ENCODE assay signal across 17 mouse cellular contexts in the genomic region with DNA sequence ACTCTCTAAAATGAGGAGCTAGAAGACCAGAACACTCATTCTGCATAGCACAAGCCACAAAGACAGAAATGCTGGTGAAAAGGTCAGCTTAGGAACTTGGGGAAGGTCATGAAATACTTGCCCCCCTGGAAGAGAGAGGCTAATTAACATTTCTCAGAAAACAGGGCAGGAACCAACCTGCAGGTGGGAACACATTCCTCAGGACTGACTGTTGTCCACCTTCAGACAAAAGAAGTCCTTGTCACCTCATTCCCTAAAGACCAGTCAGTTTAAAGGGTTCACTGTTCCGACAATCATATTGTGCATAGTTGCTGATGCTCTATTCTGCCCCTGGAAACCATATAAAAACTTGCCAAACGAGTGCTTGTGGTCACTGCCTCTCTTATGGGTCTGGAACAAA.
"Had no signal": no experiment of that assay in that cellular context is flagged by ENCODE, and none has a peak within 500 bp of the region (broad histone marks: within the 10 kb centered on the region; RNA-seq: fewer than 3 reads in every experiment).

No protein-coding gene starts in this region.

- DNase-seq: lung, adult 2 months; lung, postnatal 14 days; lung, postnatal 36 days; right cerebral cortex, postnatal 14 days; thymus, adult 2 months; thymus, postnatal 25 days; thymus, postnatal 4 days had no signal

- H3K4me1 ChIP-seq: lung, embryonic 15.5 days; megakaryocyte, embryonic 14.5 days; midbrain, embryonic 13.5 days; midbrain, embryonic 15.5 days; neural tube, embryonic 12.5 days; stomach, embryonic 15.5 days had no signal

- H3K27me3 ChIP-seq: lung, embryonic 15.5 days; megakaryocyte, embryonic 14.5 days; midbrain, embryonic 13.5 days; midbrain, embryonic 15.5 days; neural tube, embryonic 12.5 days; stomach, embryonic 15.5 days had no signal

- H3K9ac ChIP-seq: lung, embryonic 15.5 days; midbrain, embryonic 13.5 days; midbrain, embryonic 15.5 days; neural tube, embryonic 12.5 days; stomach, embryonic 15.5 days had no signal

- H3K36me3 ChIP-seq: lung, embryonic 15.5 days; midbrain, embryonic 13.5 days; midbrain, embryonic 15.5 days; neural tube, embryonic 12.5 days; stomach, embryonic 15.5 days had no signal

- ATAC-seq: lung, postnatal 0 days; midbrain, embryonic 13.5 days; midbrain, embryonic 15.5 days had no signal

- H3K4me3 ChIP-seq: lung, embryonic 15.5 days; megakaryocyte, embryonic 14.5 days; midbrain, embryonic 13.5 days; midbrain, embryonic 15.5 days; neural tube, embryonic 12.5 days; stomach, embryonic 15.5 days had no signal

- H3K27ac ChIP-seq: lung, embryonic 15.5 days; macrophage; midbrain, embryonic 13.5 days; midbrain, embryonic 15.5 days; neural tube, embryonic 12.5 days; stomach, embryonic 15.5 days; stomach, postnatal 0 days had no signal

- H3K9me3 ChIP-seq: lung, embryonic 15.5 days; midbrain, embryonic 13.5 days; midbrain, embryonic 15.5 days; neural tube, embryonic 12.5 days; stomach, embryonic 15.5 days had no signal

- H3K4me2 ChIP-seq: lung, embryonic 15.5 days; midbrain, embryonic 11.5 days; midbrain, embryonic 13.5 days; midbrain, embryonic 15.5 days; neural tube, embryonic 12.5 days; stomach, embryonic 15.5 days had no signal
